Mouse (Mus musculus) embryonic stem cell, embryonic (primary cell): ENCODE data around the gene Pars2.

Source experiments
- CTCF ChIA-PET, 4 experiments: fragments of 300-600 bp in 2 of 4; fragments of 350-600 bp in 2 of 4; sonication (Branson Sonifier 250); formaldehyde crosslinking; loops; one replicate each; lab custom pipeline; 2022; ENCODE audit warnings: inconsistent platforms in 2 of 4; lab: Charles Lee
- POLR2A ChIA-PET, 4 experiments: fragments of 300-600 bp in 2 of 4; fragments of 350-600 bp in 2 of 4; sonication (Branson Sonifier 250); formaldehyde crosslinking; loops; one replicate each; lab custom pipeline; 2022; ENCODE audit warnings: antibody characterized with exemption in 4 of 4, inconsistent platforms in 1 of 4; lab: Charles Lee

The Pars2 gene

DNA sequence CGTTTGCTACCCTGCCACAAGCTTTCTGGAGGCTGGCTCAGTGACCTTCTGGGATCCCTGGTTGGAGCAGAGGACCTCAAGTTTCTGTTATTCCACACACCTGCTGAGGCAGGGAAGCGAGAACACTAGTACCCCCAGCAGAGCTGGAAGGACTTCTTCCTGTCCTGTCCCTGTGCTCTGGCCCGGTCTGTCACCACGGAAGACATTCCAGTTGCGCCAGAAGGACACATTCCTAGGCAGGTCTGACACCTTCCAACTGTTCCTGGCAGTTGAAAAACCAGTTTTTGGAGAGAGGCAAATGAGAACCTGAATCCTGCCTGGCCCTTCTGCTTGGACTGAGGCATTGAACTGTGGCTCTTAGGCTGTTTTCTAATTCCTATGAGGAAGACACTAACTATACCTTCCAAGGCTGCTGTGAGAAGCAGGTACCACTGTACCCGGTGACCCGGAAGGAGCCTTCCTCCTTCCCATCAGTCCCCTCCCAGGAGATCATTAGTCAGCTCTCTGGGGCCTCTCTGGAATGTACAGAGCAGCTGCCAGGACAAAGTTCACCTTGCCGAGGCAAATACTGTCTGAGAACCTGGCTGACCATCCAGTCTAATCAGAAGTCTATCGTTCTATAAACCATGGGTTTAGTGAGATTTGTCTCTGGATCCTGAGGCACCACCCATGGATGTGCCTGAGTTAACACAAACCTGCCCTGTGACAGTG is 22.1 kb upstream of the Pars2 start:
- ChIA-PET CTCF (interaction anchor here in 2 of 4 experiments (0.5 to 4.0 kb wide), 7 partner anchors 13 to 130 kb away, joined by 3 to 53 read pairs (median 4); no protein-coding TSS in a partner anchor), POLR2A (interaction anchor here in 1 of 4 experiments (1.1 kb wide), 1 partner anchor 22 kb away, joined by 3 read pairs; the partner anchor contains the start of gene Pars2)

DNA sequence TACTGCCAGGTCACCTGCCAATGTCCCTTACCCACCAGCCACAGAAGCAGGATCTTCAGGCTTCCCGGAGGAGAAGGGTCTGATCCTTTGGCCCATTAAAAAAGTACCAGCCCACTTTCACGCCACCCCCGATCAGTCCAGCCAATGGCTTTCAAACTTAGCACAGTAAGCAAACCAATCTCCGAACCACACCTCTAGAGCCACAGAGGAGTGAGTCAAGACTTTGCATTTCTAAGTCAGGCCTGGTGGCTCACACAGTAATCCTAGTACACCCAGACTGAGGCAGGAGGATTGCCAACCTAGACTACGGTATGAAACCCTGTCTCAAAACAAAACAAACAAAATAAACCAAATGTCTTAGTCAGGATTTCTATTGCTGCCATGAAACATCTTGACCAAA is 21.5 kb upstream of the Pars2 start:
- CTCF ChIA-PET: interaction anchor here in 2 of 4 experiments (0.9 to 4.0 kb wide), 9 partner anchors 14 to 209 kb away, joined by 3 to 53 read pairs (median 5); no protein-coding TSS in a partner anchor

DNA sequence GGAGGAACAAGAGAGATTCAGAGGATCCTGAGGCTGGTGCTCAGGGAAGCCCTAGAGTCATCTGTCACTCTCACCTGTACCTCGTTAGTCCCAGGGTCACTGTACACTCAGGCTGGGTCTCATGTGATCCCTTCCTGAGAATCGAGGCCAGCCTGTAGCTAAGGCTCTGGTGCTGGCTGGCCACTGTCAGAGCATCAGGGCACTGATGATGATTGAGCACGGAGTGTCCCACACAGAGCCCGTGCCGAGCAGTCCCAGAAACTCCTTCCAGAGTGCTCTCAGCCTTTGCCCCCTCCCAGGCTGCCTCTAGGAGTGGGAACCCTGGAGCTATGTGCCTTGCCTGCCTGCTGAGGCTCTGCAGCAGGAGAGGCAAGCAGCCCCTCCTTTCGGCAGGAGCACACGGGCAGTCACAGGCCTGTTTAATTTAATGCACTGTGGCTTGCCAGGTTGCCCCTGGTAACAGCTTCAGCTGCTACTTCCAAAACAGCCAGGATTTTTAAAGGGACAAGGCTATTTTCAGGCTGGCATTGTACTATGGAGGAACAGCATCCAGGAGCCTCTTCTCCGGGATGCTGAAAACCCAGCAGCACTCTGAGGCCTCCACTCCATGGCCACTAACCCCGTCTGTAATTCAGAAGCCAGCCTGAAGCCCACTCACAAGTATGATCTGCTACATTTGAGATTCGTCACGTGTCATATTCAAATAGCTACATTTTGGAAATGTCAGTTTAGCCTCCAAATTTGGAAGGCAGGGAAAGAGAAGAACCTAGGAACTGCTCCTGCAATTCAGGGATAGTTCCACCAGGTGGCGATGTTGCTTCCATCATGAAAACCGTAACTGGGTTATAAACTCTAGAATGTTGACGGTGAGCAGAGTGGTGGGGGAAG is 20.3 kb upstream of the Pars2 start:
- CTCF ChIA-PET: interaction anchor here (0.6 to 4.0 kb wide), 38 partner anchors 8 to 508 kb away, joined by 3 to 53 read pairs (median 4); partner anchors contain the start of genes Ttc22 (in 1 of the 4) and Ttc4 (in 1 of the 4)

More for the DNA sequence above, 21.5 kb upstream of the Pars2 start:
- POLR2A ChIA-PET: interaction anchor here in 2 of 4 experiments (0.8 to 1.9 kb wide), 5 partner anchors 10 to 549 kb away, joined by 3 to 4 read pairs (median 3); partner anchors contain the start of genes Pars2 (in 1 of the 2), Tceanc2 (in 1 of the 2) and Tmem59 (in 1 of the 2)

DNA sequence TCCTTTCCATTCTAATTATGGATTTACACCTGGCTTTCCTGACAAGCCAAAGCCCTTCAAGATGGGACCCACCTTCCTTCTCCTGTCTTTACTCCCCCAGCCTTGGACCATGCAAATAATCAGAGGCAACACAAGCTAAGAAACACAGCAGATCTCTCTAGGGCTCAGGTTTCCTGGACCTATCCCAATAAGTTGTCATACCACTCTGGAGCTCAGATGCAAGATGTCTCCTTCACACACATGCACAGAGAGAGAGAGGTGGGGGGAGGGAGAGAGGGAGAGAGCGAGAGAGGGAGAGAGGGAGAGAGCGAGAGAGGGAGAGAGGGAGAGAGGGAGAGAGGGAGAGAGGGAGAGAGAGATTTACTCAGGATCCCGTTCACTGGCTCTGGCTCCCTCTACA is 18.6 kb upstream of the Pars2 start:
- CTCF ChIA-PET: interaction anchor here in 3 of 4 experiments (0.6 to 4.0 kb wide), 5 partner anchors 50 to 81 kb away, joined by 3 to 53 read pairs (median 8); no protein-coding TSS in a partner anchor
- POLR2A ChIA-PET: interaction anchor here in 2 of 4 experiments (1.2 to 2.5 kb wide), 2 partner anchors 72 to 74 kb away, joined by 3 to 6 read pairs; no protein-coding TSS in a partner anchor

More for the DNA sequence above, 20.3 kb upstream of the Pars2 start:
- POLR2A ChIA-PET: interaction anchor here in 3 of 4 experiments (0.6 to 2.5 kb wide), 16 partner anchors 8 to 1071 kb away, joined by 3 to 8 read pairs (median 3); partner anchors contain the start of genes Pars2 (in 2 of the 3), Tceanc2 (in 1 of the 3) and Tmem59 (in 1 of the 3)

DNA sequence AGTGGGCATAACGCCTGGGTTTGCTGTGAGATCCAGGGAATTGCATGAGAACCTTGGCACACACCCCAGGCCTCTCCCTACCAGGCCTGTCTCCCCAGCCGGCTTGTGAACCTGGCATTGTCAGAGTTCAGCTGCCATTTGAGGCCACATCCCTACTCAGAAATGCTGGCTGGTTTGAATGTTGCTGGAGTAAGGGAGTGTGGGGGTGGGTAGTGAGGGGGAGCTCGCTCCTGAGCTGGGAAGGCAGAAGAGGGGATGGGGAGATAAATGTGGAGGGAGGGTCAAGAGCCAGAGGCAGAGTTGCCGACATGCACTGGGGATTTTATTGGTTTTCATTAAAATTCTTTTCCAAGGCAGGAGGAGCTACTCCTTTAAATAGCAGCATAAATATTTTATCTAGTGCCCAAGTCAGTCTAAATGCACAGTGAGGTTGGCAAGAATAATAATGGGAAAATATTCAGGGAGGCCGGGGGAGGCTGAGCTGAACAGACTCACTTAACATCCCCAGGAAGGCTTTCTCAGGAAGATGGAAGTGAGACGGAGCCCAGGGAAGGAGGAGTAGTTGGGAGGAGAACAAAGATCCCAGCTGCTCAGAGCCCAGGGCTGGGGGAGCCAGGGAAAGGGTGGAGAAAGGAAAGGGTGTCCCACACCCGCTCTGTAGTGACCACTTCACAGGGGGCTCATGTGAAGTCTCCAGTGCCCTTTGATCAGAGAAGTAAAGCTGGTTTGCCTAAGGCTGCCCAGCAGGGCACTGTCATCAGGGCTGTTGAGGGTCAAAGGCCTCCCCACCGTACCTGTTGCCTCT is 17.4 kb upstream of the Pars2 start:
- CTCF ChIA-PET: interaction anchor here in 3 of 4 experiments (0.6 to 1.5 kb wide), 8 partner anchors 22 to 525 kb away, joined by 3 to 9 read pairs (median 3); no protein-coding TSS in a partner anchor
- POLR2A ChIA-PET: interaction anchor here in 3 of 4 experiments (0.6 to 2.0 kb wide), 7 partner anchors 11 to 688 kb away, joined by 3 to 4 read pairs (median 3); partner anchors contain the start of gene Ttc22 (in 1 of the 3)

DNA sequence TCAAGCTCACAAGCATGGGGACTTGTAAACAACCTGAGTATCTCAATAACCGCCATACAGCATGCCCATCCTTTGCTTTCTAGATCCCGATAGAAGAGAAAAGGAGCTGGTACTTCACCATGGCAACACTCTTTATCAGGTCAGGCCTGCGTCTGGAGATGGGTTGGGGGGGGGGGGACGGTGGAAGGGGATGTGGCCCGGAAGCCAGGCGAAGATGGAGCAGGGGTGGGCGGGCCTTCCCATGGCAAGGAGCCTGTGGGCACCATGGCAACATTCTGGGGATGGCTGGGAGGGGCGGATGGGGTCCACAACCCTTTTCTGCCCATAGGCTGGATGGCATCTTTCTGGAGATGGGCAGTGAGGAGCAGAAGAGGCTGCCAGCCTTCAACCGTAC is 16.8 kb upstream of the Pars2 start:
- ChIA-PET CTCF (interaction anchor here in 3 of 4 experiments (0.6 to 1.5 kb wide), 6 partner anchors 74 to 524 kb away, joined by 3 to 9 read pairs (median 4); no protein-coding TSS in a partner anchor), POLR2A (interaction anchor here in 3 of 4 experiments (0.8 to 2.0 kb wide), 5 partner anchors 11 to 74 kb away, joined by 3 to 4 read pairs (median 3); partner anchors contain the start of gene Ttc22 (in 1 of the 3))

DNA sequence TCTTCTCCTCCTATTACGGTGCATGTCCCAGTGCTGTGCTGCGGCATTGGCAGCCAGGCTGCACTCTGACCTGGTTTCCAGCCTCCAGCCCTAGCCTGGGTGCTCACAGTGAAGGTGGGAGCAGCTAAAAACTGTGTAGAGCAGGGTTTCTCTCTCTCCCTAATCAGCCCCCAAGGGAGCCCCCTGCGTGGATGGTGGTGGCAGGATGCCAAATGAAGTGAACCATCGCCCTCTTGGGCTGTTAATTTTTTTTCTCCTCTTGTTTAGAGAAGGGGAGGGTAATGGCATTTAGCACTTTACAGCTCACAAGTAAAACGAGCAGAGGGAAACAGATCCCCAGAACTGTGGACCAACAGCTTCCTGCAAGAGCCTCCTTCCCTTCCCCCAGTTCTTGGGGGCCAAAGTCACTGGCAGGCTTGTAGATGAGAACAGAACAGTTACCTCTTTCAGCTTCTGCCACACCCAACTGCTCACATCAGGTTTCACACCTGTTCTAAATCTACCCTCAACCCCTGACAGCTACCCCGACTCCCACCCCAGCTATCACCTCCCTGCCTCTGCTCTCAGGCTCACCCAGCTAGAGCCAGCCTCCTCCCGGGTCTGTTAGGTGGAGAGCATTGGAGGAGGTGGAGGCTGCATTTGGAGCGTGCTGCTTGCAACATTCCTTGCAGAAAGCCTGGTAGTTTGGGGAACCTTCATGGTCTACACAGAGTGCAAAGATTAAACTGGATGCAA is 7.2 kb upstream of the Pars2 start:
- CTCF ChIA-PET: interaction anchor here in 2 of 4 experiments (0.5 to 0.9 kb wide), 2 partner anchors 13 to 1453 kb away, joined by 5 to 7 read pairs; no protein-coding TSS in a partner anchor
- POLR2A ChIA-PET: no interaction called here

DNA sequence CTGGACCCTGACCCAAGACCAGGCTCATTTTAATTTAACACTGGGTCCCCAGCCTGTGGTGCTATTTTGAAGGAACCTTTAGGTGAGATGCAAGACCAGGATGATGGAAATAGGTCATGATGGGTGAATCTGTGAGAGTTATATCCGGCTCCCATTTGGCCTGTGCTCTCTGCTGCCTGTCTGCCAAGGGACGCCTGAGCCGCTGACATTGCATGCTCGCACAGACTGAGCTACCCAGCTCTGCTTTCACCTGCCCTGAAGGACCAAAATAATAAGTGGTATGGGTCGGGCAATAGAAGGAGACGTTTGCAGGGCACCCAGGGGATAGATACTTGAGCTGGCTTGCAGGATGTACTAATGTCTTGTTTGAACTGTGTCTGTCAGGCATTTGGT is 6.7 kb upstream of the Pars2 start:
- ChIA-PET CTCF (interaction anchor here in 3 of 4 experiments (0.5 kb wide), 3 partner anchors 136 to 1453 kb away, joined by 3 to 7 read pairs (median 7); no protein-coding TSS in a partner anchor), POLR2A (no interaction called here)

DNA sequence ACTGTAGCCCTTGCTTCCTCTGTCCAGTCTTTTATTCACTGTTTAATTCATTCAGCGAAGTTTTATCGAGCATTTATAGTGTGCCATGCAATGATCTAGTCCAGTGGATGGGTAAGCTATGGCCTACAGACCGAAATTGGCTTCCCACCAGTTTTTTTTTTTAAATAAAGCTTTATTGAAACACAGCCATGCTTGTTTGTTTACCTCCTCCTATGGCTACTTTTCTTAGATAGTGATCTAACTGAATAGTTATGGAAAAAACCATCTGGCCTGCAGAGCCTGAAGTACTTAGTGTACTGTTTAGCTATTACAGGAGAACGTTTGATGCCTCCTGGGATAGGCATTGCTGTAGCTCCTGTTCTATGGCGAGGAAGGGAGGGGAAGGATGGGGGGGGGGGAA is 5.1 kb upstream of the Pars2 start:
- ChIA-PET CTCF (interaction anchor here in 1 of 4 experiments (0.6 to 0.7 kb wide), 3 partner anchors 29 to 137 kb away, joined by 4 to 20 read pairs (median 10); partner anchors contain the start of gene Lexm), POLR2A (interaction anchor here in 3 of 4 experiments (0.5 to 1.1 kb wide), 8 partner anchors 8 to 1259 kb away, joined by 3 to 5 read pairs (median 3); no protein-coding TSS in a partner anchor)

DNA sequence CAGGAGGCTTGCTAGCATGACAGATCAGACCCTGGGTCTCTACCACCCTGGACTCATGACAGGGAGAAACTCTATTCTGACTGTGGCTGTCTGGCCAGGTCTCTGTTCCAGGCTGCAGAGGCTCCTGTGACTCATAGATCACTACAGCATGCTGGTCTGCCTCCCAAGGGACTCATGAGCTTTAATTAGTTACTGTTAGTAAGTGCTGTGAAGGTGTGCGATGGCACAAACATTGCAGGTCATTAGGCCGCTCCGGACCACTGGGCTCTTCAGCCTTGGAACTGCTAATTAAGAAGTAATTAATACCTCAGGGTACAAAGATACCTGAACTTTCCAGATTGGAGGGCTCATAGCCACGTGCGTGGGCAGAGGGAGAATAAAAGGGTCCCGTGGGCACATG is 3.7 kb upstream of the Pars2 start:
- ChIA-PET CTCF (interaction anchor here in 2 of 4 experiments (0.6 to 1.3 kb wide), 3 partner anchors 10 to 148 kb away, joined by 3 to 5 read pairs (median 3); no protein-coding TSS in a partner anchor), POLR2A (interaction anchor here in 1 of 4 experiments (1.3 kb wide), 2 partner anchors 9 to 10 kb away, joined by 3 read pairs; no protein-coding TSS in a partner anchor)

DNA sequence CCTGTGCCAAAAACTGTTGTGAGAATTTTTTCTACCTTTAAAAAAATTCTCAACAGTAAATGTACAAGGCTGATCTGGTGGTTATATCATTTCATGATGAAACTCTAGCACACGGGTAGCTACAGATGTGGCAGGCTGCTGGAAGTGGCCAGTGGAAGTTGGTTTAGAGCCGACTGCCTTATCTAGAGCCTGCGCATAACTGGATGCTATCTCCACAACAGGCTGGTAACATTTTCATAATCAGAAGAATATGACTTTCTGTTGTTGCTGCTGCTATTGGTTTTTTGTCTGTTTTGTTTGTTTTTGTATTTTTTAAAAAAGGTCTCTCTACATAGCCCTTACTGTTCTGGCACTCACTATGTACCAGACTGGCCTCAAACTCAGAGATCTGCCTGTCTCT is 1.7 kb downstream of the Pars2 start:
- POLR2A ChIA-PET: interaction anchor here in 1 of 4 experiments (0.9 kb wide), 1 partner anchor 19 kb away, joined by 3 read pairs; no protein-coding TSS in a partner anchor
- CTCF ChIA-PET: interaction anchor here in 1 of 4 experiments (1.0 kb wide), 1 partner anchor 56 kb away, joined by 3 read pairs; no protein-coding TSS in a partner anchor

DNA sequence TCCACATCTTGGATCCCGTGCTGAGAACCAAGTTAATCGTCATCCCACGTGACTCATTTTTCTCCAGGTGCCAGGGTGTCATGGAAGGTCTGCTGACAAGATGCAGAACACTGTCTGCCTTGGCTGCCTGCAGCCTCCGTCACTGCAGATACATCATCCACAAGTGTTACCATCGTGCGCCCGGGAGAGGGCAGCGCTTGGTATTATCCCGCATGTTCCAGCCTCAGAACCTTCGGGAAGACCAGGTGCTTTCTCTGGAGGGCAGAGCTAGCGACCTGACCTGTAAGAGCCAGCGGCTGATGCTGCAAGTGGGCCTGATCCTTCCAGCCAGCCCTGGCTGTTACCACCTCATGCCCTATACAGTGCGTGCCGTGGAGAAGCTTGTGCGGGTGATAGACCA is 2.2 kb downstream of the Pars2 start:
- CTCF ChIA-PET: interaction anchor here in 2 of 4 experiments (0.8 to 1.0 kb wide), 2 partner anchors 22 to 55 kb away, joined by 3 read pairs; no protein-coding TSS in a partner anchor

DNA sequence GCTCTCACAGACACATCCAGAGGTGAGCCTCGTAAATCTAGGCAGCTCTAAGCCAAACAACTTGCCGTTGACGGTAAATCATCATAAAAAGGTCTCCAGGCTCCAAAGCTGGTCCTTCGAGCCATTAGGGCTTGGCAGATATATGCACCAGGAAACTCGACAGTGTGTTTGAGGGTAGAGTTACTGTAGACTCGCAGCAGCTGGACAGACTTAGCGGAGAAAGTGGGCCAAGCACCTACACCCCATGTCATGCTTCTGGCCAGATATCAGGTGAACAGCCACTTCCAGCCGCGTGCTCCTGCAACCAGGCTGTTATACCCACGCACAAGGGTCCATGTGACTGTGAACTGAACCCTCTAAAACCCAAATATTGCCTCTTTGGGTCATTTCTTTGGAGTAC is 4.8 kb downstream of the Pars2 start:
- POLR2A ChIA-PET: interaction anchor here in 3 of 4 experiments (0.6 to 2.5 kb wide), 10 partner anchors 9 to 849 kb away, joined by 3 to 11 read pairs (median 4); partner anchors contain the start of gene Ttc4 (in 1 of the 3)
- CTCF ChIA-PET: interaction anchor here in 2 of 4 experiments (0.5 to 0.8 kb wide), 2 partner anchors 23 to 75 kb away, joined by 3 read pairs; partner anchors contain the start of gene Mroh7 (in 1 of the 2)

More for the DNA sequence above, 2.2 kb downstream of the Pars2 start:
- POLR2A ChIA-PET: interaction anchor here in 2 of 4 experiments (0.7 to 1.2 kb wide), 4 partner anchors 7 to 39 kb away, joined by 3 read pairs; no protein-coding TSS in a partner anchor

DNA sequence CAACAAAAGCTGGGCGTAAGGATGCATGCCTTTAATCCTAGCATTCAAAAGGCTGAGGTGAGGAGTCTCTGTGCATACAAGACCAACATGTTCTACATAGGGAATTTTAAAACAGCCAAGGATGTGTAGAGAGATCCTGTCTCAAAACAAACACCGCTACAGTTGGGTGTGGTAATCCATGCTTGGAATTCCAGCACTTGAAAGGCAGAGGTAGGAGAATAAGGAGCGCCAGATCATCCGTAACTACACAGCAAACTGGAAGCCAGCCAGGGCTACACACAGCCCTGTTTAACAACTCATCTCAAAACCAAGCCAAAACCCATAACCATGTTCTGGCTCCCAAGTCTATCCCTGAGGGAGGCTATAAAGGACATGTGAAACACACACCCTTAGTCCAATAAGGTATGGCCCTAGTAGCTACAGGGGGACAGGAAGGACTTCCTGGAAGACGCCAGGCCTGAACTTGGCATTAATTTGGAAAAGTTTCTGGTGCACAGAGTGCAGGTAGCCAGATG is 13.1 kb downstream of the Pars2 start:
- ChIA-PET CTCF (no interaction called here), POLR2A (no interaction called here)

DNA sequence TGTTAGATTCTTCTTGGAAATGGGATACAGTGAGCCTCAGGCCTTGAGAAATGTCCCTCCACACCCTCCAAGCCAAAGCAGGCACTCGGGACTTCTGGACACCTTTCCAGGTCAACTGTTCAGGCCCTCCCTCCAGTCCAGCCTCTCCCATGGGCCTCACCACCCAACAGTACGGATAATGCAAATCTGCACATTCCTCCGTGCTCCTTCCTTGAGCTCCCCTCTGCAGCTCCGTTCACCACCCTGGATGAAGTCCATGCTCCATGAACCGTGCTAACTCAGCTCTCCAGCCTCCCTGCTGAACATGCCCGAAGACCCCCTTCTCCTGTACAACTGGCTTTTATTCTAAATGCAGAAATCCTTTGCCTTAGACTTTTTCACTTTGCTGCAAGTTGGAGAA is 13.8 kb downstream of the Pars2 start:
- CTCF ChIA-PET: interaction anchor here in 2 of 4 experiments (0.5 to 1.9 kb wide), 5 partner anchors 26 to 40 kb away, joined by 3 to 5 read pairs (median 3); no protein-coding TSS in a partner anchor
- POLR2A ChIA-PET: interaction anchor here in 3 of 4 experiments (0.6 to 2.5 kb wide), 8 partner anchors 8 to 337 kb away, joined by 3 to 11 read pairs (median 4); no protein-coding TSS in a partner anchor
